Mouse (Mus musculus) hematopoietic stem cell, adult 5-6 weeks (primary cell): Measurements from ENCODE around the gene Hap1. TPM values are rescaled to one million over a fixed set of nuclear protein-coding genes. Genes with fewer than 3 reads are reported as not detected.
"Not testable (repeated sequence)": the region's sequence is repeated elsewhere in the genome, so short reads cannot be mapped to it uniquely, and the experiment has no call there.

Experiments used
- ATAC-seq, 2 experiments: fragments of 125-278 bp in 1 of 2; replicated peaks in 1 of 2; 2 replicates each; pipeline ENCODE4 v1.8.0; 2016 to 2017; ENCODE audit warnings: inconsistent platforms in 2 of 2, mild to moderate bottlenecking in 2 of 2, moderate number of reproducible peaks in 2 of 2, low read depth in 1 of 2, moderate TSS enrichment in 1 of 2; ENCODE audit not compliant: low FRiP score in 2 of 2, poor library complexity in 2 of 2, severe bottlenecking in 2 of 2, insufficient read depth in 1 of 2, low TSS enrichment in 1 of 2
- total RNA-seq: library from RNA; stranded (forward); fragments of 172-1452, 232-1000 nt; gene quantifications from 2 replicates; pipeline ENCODE4 v1.2.3, GENCODE M21; 2017

The Hap1 gene
- total RNA-seq, 1 experiment from 2014 or later = not detected

DNA sequence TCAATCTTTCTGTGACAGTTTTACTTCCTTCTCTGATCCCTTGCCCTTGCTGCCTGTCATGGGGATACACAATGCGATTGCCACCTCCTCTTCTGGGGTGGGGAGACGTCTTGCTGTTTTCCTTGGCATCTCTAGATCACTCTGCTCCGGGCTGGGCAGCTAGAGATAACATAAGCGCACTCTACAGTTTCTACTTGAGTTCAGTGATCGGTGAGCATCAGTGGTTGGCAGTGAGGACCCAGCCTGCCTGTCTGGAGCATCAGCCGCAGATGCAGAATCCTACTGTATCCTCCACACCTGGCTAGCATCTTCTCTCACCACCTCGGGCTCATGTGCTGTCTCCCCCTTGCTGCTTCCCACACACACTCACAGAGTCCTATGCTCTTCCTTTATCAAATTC is 13.2 kb upstream of the Hap1 start:
- no peak for ATAC-seq

DNA sequence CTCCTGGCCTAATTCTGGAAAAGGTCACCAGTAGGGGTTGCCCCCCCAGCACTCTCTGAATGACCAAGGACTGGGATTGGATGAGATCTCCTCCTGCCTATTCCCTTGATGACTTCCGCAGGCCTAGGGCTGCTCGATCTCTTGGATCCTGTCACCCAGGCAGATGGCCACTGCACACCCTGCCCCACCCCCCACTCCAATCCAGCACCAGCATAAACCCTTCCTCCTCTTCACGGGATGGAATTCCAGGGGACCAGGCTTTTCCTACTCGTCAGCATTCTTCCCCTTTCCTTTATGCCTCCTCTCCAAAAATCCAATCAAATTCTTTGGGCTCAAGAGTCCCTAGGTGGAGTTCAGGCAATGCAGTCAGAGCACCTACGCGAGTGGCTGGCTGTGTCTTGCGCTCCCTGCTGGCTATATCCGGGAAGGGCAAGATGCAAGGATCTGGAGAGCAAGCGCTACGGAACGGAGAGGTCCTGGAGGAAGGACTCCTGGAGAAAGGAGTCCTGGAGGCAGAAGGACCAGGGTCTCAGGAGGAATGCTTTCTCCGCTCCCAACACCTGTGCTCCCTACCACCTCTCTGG is 7.1 kb upstream of the Hap1 start:
- ATAC-seq = peak in 1 of 2 experiments; percentile 60; a peak in 2 of 4 replicates

DNA sequence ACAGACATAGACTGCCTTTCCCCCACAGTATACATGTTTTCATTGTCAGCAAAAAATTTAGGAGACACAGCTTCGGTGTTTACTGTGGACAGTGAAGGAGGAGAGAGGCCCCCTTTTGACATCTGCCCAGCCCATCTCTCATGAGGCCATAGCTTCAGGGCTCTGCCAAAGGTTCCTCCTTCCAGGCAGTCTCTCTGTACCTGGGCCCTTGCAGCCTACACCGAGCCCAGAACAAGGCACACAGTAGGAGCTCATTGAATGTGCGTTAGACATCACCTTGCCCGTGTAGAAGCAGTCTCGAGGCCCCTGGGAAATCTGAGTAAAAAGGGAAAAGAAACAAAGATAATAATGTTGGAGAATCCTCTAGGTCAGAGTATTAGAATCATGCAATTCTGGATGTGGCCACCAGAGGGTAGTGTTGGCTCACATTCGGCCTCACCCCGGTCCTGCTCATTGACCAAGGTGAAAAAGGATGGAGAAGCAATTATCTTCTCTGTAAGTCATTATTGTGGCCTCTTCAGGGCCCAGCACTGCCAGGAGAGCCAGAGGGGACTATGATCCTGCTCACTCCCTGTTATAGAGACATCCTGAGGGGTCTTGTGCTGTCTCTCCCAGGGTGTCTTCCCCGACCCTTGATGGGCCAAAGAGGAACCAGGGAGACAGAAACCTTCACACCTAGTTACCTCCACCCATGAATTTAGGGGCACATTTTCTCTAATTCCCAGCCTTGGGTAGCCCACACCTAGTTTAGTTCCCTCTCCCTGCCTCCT is 6.5 kb upstream of the Hap1 start:
- ATAC-seq = peak; percentile 58 to 74; a peak in 3 of 4 replicates

DNA sequence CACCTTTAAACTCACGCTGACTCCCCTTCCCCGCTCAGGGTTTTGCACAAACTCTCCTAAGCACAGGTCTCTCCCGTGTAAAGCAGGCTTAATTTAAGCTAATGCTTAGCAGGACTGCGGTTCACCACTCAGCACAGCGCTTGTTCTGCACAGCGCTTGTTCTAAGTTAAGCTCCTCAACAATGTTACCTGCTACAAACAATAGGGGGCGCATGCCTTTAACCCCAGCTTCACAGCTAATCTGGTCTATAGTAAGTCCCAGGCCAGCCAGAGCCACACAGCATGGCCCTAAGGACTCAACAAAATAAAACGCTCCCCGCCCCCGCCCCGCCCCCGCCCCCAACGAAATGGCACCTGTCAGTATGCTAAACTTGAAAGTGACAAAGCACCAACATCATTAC is 5.1 kb upstream of the Hap1 start:
- peak in 1 of 2 experiments; percentile 47; a peak in 1 of 4 replicates for ATAC-seq

DNA sequence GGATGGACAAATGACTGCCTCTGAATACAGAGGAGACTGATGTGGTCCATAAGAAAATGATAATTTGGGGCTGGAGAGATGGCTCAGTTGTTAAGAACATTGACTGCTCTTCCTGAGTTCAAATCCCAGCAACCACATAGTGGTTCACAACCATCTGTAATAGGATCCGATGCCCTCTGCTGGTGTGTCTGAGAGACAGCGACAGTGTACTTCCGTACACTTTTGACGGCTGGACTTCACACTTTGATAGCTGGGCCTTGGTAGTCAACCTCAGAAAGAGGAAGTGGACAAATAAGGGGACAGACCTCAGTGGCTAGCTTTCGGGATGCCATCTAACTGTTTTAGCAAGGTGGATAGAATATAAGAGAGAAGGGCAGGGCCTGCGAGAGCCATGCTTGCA is 4.2 kb upstream of the Hap1 start:
- ATAC-seq = no peak

DNA sequence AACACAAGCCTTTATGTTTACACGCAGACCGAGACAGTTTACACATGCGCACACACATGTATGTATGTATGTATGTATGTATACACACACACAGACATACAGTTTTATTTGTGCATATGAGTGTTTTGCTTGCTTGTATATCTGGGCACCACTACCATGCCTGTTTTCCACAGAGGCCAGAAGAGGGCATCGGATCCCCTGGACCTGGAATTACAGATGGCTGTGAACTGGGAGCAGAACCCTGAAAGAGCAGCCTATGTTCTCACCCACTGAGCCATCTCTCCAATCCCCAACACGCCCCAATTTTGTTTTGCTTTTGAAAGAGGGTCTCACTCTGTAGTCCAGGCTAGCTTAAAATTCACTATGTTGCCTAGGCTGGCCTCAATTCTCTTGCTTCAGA is 1.5 kb upstream of the Hap1 start:
- no peak for ATAC-seq

DNA sequence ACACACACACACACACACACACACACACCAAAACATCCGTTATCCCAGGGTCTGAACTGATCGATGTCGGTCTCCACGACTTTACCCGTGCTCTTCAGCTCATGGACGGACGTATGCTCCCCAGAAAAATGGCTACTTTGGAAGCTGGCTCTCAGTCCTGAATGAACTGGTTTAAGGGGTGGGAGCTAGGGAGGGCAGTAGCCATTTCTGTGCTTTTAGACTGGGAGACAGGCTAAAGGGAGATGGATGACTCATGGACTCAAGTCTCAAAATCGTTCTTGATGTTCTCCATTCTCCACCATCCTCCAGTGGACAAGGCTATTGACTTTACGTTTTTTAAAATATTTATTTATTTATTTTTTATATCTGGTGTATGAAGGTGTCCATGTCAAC is 887 bp upstream of the Hap1 start:
- ATAC-seq = no peak

DNA sequence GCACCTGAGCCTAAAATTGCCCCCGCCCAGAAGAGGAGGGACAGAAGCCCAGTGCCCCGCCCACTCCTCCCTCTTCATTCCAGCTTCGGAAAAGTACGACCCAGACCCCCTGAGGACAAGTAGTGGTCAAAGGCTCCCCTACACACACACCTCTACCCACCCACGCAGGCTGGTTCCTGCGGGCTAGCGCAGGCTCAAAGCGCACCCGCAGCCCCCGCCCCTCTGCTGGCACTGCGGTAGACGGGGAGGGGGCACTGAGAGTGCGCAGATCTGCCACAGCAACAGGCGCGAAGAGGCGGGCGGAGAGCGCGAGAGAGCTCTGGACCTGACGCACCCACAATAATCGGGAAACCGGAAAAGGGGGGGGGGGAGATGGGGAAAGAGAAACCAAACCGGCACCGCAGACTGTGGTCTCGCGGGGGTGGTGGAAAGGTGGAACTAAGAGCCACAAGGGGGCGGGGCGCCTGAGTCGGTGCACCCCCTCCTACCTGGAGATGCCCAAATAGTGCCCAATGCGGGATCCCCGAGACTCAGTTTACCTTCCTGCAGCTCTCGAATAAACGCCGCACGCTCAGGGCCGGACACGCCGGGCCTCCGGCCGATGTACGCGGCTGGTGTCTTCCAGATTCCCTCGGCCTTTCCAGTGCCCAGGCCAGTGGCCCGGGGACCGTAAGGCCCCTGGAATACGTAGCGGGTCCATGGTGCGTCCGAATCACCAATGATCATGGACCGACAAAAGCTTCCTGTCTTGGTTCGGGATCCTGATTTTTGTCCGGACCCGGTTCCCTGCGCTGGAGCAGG is 577 bp downstream of the Hap1 start:
- ATAC-seq = peak; percentile 28 to 60

DNA sequence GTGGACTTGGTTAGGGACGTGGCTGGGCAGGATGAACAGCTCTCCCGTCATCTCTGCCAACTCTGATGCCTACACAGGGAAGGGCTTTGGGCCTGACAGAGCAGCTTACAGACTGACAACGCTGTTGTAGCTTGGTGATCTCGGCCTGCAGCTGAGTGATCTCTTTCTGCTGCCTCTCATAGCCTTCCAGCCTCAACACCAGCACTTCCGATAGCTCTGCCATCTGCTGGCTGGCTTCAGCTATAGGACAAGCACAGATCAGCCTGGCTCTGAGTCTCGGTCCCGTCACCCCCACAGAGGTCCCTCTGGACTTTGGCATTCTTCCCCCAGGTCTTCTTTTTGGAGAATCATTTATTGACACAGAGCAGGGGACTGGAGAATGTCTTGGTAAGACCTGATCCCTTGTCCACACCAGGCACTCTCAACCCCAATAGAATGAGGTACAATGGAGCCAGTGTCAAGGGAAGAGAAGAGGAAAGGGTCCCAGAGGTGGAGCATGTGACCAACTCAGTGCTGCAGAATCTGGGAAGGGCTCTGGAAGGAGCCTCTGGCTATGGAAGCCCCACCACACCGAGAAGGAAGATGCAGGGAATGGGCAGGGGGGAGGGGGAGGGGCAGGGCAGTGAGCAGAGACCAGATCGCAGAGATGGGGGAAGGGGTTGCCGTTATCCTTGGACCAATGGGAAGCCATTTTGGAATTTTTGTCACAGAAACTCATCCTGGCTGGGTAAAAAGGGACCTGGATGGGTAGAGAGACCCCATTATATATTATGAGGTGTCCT is 3.7 kb downstream of the Hap1 start:
- ATAC-seq = peak in 1 of 2 experiments; percentile 49; a peak in 3 of 4 replicates

DNA sequence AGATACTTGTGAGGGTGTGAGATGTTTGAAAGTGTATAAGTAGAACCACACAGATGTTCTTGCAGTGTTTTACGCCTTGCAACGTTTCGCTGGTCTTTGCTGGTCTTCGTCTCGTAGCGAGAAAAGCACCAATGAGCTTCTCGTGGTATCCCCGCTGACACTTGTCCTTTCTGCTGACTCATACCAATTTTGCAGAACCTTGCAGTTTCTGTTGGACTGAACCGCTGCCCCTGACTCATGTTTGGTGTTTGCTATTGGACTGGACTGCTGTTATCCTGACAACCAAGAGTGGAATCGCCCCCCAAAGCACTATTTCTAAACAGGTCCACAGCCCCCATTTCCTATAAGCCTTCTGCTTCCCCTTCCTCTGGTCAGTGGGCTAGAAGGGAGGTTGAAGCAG is 11.7 kb downstream of the Hap1 start:
- ATAC-seq = no peak

DNA sequence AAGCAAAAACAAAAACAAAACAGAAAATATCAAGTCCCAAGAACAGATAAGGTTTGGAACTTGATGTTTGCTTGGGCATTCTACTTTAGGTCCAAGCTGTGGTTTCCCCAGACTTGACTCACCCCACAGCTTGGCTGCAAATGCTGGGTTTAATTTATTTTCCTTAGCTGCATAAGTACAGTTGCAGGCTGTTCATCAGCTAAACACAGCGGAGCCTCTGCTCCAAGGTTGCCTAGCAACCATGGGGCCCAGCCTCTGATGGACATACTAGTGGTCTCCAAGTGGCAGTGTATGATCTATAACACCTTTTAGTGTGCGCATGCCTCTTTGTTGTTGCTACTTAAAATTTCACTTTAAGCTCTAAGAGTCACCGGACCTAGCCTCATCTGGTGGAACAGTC is 20.2 kb downstream of the Hap1 start:
- no peak for ATAC-seq

DNA sequence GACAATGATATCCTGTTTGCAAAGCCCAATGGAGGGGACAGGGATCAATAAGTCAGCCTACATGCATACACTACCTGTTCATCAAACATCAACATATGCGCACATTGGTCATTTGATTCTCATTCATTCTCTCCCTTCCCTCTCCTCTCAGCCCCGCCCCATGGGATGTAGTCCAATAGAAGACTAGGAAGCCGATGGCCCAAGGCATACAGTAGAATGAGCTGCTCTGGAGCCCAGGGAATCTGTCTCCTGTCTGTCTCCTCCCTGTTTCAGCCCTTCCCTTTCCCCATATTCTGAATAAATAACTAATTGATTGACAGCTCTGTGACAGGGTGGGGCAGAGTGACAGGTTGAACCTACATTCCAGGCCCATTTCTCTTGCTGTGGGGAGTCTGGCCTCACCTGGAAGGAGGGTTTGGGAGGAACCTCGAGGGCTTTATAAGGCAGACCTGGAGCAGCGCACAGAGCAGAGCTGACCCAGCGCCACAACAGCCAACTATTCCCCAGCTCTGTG is 21.9 kb downstream of the Hap1 start, which contains the start of gene Gast:
Gene Gast (plus strand): TSS at position 464 of the 514 bp plus-strand sequence.
- no peak for ATAC-seq

DNA sequence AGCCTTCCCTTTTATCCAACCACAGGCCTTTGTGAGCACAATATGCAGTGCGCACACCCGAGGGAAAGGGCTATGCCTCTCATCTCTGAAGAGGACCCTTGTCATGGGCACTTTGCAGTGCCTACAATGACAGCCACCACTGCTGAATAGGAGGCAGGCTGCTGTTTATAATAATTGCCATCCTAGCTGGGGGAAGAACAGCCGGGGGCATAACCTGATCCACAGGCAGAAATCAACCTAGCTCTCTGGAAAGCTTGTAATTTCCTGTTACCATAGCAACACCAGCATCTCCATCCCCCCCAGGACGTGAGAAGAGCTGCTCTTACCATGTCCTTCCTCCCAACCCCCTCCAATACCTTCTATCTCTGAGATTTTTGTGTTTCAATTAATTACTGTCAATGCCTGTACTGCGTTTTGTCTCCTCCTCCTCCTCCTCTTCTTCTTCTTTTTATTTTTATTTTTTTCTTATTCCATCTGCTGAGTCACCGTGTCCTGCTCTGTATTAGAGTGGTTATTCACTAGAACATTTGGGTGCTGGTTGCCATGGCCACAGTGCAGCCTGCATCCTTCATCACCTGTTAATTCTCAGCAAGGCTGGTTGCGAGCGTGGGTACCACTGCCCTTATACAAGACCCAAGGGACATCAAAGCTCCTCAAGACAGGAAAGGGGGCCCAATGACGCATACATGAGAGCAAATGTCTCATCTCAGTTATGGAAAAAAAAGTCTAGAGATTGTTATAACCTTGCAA is 23.0 kb downstream of the Hap1 start:
- ATAC-seq = no peak

DNA sequence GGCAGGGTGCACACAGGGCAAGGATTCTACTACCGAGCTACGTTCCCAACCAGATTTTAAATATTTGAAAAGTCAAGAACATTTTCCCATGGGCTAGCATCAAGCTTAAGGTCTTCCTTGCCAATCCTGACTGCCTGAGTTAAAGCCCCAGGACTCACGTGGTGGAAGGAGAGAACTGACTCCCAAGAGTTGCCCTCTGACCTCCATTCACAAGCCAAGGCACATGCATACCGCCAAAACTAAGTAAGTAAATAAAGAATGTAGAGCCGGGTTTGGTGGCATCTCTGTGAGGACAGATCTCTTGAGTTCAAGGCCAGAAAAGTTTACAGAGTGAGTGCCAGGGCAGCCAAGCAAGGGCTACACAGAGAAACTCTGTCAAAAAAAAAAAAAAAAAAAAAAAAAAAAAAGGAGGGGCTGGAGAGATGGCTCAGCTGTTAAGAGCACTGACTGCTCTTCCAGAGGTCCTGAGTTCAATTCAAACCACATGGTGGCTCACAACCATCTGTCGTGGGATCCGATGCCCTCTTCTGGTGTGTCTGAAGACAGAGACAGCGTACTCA is 25.0 kb downstream of the Hap1 start:
- not testable (repeated sequence) for ATAC-seq

DNA sequence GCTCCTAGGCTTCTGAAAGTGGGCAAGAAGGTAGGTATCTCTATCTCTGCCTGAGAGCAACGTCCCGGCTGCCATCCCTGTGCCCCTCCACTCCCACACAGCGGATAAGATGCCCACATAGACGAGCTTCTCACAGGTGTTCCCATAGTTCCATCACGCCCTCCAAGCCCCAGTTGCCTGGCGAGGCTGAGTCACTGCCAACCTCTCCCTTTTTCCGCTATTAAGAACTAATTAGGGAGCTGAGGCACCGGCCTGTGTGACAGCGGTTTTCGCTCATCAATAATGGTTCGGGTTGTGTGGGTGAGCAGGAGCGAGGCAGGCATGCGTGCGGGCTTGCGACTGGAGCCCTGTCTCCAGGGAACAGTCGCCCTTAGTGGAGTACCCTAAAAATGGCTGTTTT is 25.7 kb downstream of the Hap1 start:
- ATAC-seq = no peak

DNA sequence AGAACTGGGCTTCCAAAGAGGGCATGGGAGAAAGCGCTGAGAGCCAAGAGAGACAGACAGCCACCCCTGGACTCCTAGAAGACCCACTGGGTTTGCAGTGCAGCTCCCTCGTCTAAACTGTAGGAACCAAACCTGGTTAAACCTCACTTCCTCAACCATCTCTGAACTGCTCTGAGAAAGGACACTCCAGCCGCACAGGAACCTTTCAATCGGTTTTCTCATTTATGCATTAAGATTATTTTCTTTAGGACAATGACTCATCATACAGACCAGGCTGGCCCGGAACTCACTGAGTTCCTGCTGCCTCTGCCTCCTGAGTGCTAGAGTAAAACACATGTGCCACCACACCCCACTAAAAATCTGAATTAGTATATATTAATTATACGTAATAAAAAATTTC is 28.2 kb downstream of the Hap1 start:
- no peak for ATAC-seq
